Mouse (Mus musculus) kidney, adult 11 months (tissue): Measurements from ENCODE around the gene Lamtor2.

Source experiments
- DNase-seq: peaks from one replicate; pipeline ENCODE4 v3.0.0; 2022

Lamtor2 gene

GRCm38 (mm10) chr3:88502641-88503504 is 50.0 kb downstream of the Lamtor2 start:
- peak; percentile 93 for DNase-seq

DNA sequence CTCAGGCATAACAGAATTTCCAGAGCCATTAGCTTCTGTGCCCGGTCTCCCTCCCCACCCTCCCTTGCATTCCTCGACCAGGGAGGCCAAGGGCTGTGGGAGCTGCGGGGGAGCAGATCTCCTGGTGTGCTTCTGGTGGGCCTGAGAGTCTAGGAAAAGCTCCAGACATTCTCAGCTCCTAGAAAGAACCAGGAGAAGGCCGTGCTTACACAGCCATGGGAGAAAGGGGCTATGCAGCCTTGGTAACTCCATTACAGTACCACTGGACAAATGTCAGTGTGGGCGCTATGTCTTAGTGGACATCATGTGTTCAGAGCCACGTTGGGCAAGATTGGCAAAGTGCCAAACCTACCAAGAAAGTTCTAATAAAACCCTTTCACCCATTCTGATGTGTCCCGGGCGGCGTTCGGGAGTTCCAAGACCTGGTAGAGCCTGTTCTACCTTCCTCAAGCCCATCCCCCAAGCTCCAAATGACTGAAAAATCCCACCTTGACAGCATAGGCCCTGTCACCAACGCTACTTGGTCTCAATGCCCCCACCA is 50.8 kb downstream of the Lamtor2 start:
- DNase-seq = peak; percentile 58

GRCm38 (mm10) chr3:88501366-88502030 is 51.4 kb downstream of the Lamtor2 start:
- no peak for DNase-seq

DNA sequence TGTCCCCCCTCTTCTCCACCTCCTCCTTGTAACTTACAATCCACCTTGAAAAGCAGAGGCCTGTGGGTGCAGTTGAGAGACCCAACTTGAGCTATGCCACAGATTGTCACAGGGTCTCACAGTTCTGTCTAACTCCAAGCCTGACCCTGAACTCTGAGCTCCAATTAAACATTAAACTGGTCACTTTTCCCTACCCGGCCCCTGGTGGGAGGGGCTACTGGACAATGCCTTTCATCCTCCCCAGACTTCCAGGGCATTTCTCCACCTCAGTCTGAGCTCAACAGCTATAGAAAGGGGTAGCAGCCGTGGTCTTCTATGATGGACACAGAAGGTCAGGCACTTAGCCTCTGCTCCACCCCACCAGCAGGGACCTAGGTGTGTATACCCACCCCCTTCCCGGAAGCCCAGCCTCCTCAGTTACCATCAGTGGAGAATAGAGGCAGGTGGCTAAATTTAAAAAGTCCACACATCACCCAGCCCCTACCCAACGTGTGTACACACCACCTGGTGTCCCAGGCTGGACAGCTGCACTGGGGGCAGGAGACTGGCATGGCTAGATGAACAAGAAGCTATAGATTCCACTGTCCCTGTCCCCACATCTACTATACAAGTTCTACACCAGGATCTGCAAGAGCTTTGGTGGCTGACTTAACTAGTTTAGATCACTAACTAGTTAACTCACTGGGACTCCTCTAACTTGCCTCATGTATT is 52.1 kb downstream of the Lamtor2 start:
- peak; percentile 71 for DNase-seq

DNA sequence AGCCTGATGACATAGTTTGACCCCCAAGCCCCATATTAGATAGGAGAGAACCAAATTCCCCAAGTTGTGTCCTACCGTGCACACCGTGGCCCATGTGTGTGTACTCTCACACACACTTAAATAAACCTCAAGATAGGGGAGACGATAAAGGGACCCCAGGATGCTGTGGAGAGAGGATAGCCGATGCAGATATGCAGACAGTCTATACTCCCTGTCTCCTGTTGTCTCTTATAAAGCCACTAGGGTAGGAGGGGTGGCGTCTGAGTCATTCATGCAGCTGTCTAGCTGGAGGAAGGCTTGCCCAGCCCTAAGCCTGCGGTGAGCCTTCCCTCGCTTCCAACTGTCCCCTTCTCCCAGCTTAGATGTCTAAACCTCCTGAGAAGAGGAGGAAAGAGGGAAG is 52.8 kb downstream of the Lamtor2 start:
- DNase-seq = no peak
